Mouse (Mus musculus) CH12.LX (cell line): ENCODE results near the gene Mterf4.

Experiments
- CTCF ChIP-seq, 2 experiments: IDR thresholded peaks in 1 of 2; conservative IDR thresholded peaks in 1 of 2; 2 replicates each; pipeline ENCODE4 v1.5.1; 2011 to 2012; ENCODE audit warnings: low read depth in 2 of 2, low read length in 2 of 2, improper control_type of control experiment in 1 of 2, inconsistent platforms in 1 of 2, mild to moderate bottlenecking in 1 of 2, moderate library complexity in 1 of 2
- EP300 ChIP-seq: IDR thresholded peaks from 2 replicates; pipeline ENCODE4 v1.6.1; 2011; ENCODE audit warnings: low read length, improper control_type of control experiment
- MAX ChIP-seq: IDR thresholded peaks from 2 replicates; pipeline ENCODE4 v1.6.1; 2011; ENCODE audit warnings: low read length, improper control_type of control experiment
- MEF2A ChIP-seq: IDR thresholded peaks from 2 replicates; pipeline ENCODE4 v1.6.1; 2014; ENCODE audit warnings: low read depth, mild to moderate bottlenecking, inconsistent platforms, low read length, improper control_type of control experiment, borderline replicate concordance
- MYC ChIP-seq: IDR thresholded peaks from 2 replicates; pipeline ENCODE4 v1.6.1; 2011; ENCODE audit warnings: low read depth, mild to moderate bottlenecking, improper control_type of control experiment, low read length
- NRF1 ChIP-seq: IDR thresholded peaks from 2 replicates; pipeline ENCODE4 v1.6.1; 2014; ENCODE audit warnings: low read depth, mild to moderate bottlenecking, inconsistent platforms, low read length, improper control_type of control experiment, moderate library complexity
- POLR2A ChIP-seq: IDR thresholded peaks from 2 replicates; pipeline ENCODE4 v1.6.1; 2011; ENCODE audit warnings: low read depth, mild to moderate bottlenecking, improper control_type of control experiment, low read length
- POLR2AphosphoS2 ChIP-seq: IDR thresholded peaks from 2 replicates; pipeline ENCODE4 v1.6.1; 2011; ENCODE audit warnings: low read depth, low read length, improper control_type of control experiment
- RAD21 ChIP-seq: IDR thresholded peaks from 2 replicates; pipeline ENCODE4 v1.6.1; 2011; ENCODE audit warnings: low read depth, mild to moderate bottlenecking, low read length, improper control_type of control experiment, moderate library complexity
- UBTF ChIP-seq: IDR thresholded peaks from 2 replicates; pipeline ENCODE4 v1.6.1; 2012; ENCODE audit warnings: low read depth, mild to moderate bottlenecking, inconsistent platforms, low read length, improper control_type of control experiment, moderate library complexity

- TF ChIP-seq EP300 (no peak), CTCF (conservative IDR thresholded peaks at IDR 0.05 in 1 of 2, IDR thresholded peaks at IDR 0.05 in 1 of 2; ENCODE audit: low read depth in 2 of 2, low read length in 2 of 2) (no peak), RAD21 (no peak), NRF1 (no peak), MYC (no peak), MAX (no peak), POLR2A (no peak), MEF2A (no peak), UBTF (no peak), POLR2AphosphoS2 (no peak)
Observed at GRCm38 (mm10) chr1:93271751-93272150, 34.0 kb downstream of the Mterf4 start.
